Mouse (Mus musculus) lung, postnatal 4 days (tissue): ENCODE results near the gene Glp1r.
A peak's percentile ranks its signal among the peaks of the same experiment; 100 is the strongest.

Experiments
- DNase-seq, 2 experiments: peaks; one replicate each; pipeline ENCODE4 v3.0.0; 2021

The Glp1r gene

GRCm38 (mm10) chr17:30901627-30902026 lies at the start of gene Glp1r:
Gene Glp1r (plus strand): TSS chr17:30901817.
- DNase-seq, result peak; percentile 48 to 73

GRCm38 (mm10) chr17:30852345-30852744 lies 49.3 kb upstream of the Glp1r start:
- DNase-seq, result no peak

- no peak for DNase-seq
These were observed 44.3 kb upstream of the Glp1r start for GRCm38 (mm10) chr17:30857347-30857746.

- DNase-seq, result peak; percentile 72 to 90
These were observed 42.9 kb upstream of the Glp1r start for GRCm38 (mm10) chr17:30858586-30859259.

- no peak for DNase-seq
These were observed 41.5 kb upstream of the Glp1r start for GRCm38 (mm10) chr17:30859989-30860585.

- no peak for DNase-seq
These were observed 41.0 kb upstream of the Glp1r start for GRCm38 (mm10) chr17:30860606-30861005.

- no peak for DNase-seq
These were observed 35.3 kb upstream of the Glp1r start for GRCm38 (mm10) chr17:30866281-30866680.

GRCm38 (mm10) chr17:30866966-30867365 lies 34.7 kb upstream of the Glp1r start:
- DNase-seq, result peak in 1 of 2 experiments; percentile 59

GRCm38 (mm10) chr17:30871040-30871439 lies 30.6 kb upstream of the Glp1r start:
- DNase-seq, result peak; percentile 71 to 83

GRCm38 (mm10) chr17:30874276-30874675 lies 27.3 kb upstream of the Glp1r start:
- no peak for DNase-seq

GRCm38 (mm10) chr17:30877456-30877855 lies 24.2 kb upstream of the Glp1r start:
- DNase-seq, result no peak

- DNase-seq, result peak in 1 of 2 experiments; percentile 65
These were observed 23.0 kb upstream of the Glp1r start for GRCm38 (mm10) chr17:30878626-30879025.

GRCm38 (mm10) chr17:30880391-30880790 lies 21.2 kb upstream of the Glp1r start:
- DNase-seq, result no peak

GRCm38 (mm10) chr17:30881001-30881400 lies 20.6 kb upstream of the Glp1r start:
- DNase-seq, result no peak

GRCm38 (mm10) chr17:30882206-30882605 lies 19.4 kb upstream of the Glp1r start:
- DNase-seq, result peak in 1 of 2 experiments; percentile 44

- peak in 1 of 2 experiments; percentile 66 for DNase-seq
These were observed 18.1 kb upstream of the Glp1r start for GRCm38 (mm10) chr17:30883534-30883933.

- no peak for DNase-seq
These were observed 9.5 kb upstream of the Glp1r start for GRCm38 (mm10) chr17:30892086-30892485.

- DNase-seq, result no peak
These were observed 8.9 kb upstream of the Glp1r start for GRCm38 (mm10) chr17:30892730-30893129.

GRCm38 (mm10) chr17:30897075-30897474 lies 4.5 kb upstream of the Glp1r start:
- no peak for DNase-seq

- DNase-seq, result no peak
These were observed 2.5 kb downstream of the Glp1r start for GRCm38 (mm10) chr17:30904096-30904495.

- DNase-seq, result peak in 1 of 2 experiments; percentile 10
These were observed 6.0 kb downstream of the Glp1r start for GRCm38 (mm10) chr17:30907577-30907976.

GRCm38 (mm10) chr17:30910866-30911731 lies 9.5 kb downstream of the Glp1r start:
- no peak for DNase-seq

GRCm38 (mm10) chr17:30911732-30912088 lies 10.1 kb downstream of the Glp1r start:
- DNase-seq, result no peak

- no peak for DNase-seq
These were observed 10.9 kb downstream of the Glp1r start for GRCm38 (mm10) chr17:30912536-30912935.
